Mouse (Mus musculus) heart, postnatal 25 days (tissue): Measurements from ENCODE around the gene Mpl. TPM values are rescaled to one million over a fixed set of nuclear protein-coding genes. Genes with fewer than 3 reads are reported as not detected.

ENCODE experiments used
- DNase-seq: peaks from one replicate; pipeline ENCODE4 v3.0.0; 2022; ENCODE audit warnings: low spot score
- intact Hi-C: fragments of 180-260 bp; cut with DNase I; formaldehyde crosslinking; loops from one replicate; pipeline ENCODE4 v1.15.1; 2025
- total RNA-seq, 2 experiments: library from RNA; stranded (reverse); gene quantifications; 2 replicates each; pipeline ENCODE4 v1.2.3; 2021

The Mpl gene
- total RNA-seq, 2 experiments from 2014 or later, result 0.21 to 0.42 TPM

DNA sequence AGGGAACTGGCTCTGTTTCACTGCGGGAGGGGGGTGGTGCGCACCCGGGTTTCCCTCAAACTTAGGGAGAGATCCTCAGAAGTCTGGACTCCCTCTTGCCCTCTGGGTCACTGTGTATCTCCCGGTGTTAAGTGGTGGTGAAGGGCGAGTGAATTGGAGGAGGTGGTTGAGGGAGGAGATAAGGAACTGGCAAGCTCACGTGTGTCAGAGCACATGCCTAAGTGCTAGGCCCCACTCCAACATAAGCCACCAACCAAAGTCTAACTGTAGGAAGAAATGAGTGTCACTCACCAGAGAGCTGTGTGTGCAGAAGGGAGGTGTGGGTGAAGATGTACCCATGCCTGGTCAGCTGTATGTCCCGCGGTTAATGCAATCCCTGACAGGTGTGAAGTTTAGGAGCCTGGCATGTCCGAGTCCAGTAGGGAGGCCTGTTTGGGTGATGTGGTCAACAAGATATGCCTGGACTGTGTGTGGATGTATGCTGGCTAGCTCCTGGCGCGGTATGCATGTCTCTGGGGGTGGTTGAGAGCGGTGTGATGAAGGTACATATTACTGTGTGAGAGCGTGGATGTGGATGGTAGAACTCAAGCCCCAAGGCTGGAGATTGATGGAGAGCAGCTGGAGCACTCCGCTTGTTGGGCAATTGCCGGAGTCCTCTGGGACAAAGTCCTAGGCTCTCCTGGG lies 28.6 kb downstream of the Mpl start:
- no peak for DNase-seq
- intact Hi-C loops, result loop anchor here (5.0 kb wide), 1 partner anchor 89 kb away; no protein-coding TSS in a partner anchor

DNA sequence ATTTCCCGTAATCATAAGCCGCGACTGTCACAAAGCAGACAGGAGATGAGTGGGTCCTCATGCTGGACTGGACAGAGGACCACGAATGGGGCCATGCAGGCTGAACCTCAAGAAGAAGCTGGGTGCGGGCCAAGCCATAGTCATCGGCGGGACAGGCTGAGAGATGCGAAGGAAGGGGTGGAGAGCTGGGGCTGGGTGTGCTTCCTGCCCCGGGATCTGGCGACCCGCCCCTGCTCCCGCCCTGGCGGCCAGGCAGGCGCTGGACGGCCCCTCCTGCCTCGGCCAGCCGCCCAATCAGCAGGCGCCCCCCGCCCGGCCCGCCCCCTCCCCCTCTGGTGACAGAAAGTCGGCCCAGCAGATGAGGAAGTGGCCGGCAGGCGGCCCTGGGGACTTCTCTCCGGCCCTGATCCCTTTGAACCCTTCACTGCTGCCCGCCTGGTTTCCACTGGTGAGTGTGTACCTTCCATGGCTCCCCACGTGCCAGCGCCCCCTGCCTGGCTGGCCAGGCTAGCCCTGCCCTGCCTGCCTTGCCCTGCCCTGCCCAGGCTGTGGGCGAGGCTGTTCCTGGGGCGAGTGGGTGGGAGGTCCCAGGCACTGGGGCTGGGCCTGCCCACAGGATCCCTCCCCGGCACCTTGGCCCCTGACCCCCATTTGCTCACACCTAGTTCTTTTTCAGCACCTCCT lies 29.4 kb downstream of the Mpl start, which contains the start of gene Elovl1:
TSS of gene Elovl1 (plus strand) at position 326 of the 684 bp plus-strand sequence.
- intact Hi-C loops, result loop anchor here (2.0 to 5.0 kb wide), 2 partner anchors 19 to 89 kb away; partner anchors contain the start of genes Med8 and Szt2
- peak; percentile 89 for DNase-seq

- intact Hi-C loops, result loop anchor here (2.0 to 5.0 kb wide), 2 partner anchors 19 to 90 kb away; partner anchors contain the start of genes Med8 and Szt2
Measured at GRCm38 (mm10) chr4:118427415-118427767, 29.9 kb downstream of the Mpl start.

DNA sequence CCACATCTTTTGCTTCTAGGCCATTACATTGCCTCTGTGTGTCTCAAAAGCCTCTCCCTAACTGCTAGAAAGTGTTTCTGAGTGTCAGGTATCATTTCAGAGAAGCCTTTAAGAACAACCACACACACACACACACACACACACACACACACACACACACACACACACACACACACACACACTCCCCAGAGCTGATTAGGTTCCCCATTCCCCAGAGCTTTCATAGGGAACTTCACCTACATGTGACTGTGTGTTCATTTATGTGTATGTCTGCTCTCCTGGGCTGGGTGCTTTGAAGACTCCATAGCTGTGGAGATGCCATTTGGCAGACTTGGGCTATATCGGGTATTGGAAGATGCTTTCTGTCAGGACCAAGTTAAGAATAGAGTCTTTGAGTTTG lies 31.9 kb downstream of the Mpl start:
- intact Hi-C loops, result loop anchor here (5.0 kb wide), 1 partner anchor 92 kb away; no protein-coding TSS in a partner anchor
- no peak for DNase-seq

More at GRCm38 (mm10) chr4:118427415-118427767, 29.9 kb downstream of the Mpl start:
- DNase-seq, result no peak

- intact Hi-C loops, result loop anchor here (5.0 kb wide), 1 partner anchor 93 kb away; no protein-coding TSS in a partner anchor
- DNase-seq, result no peak
Measured at GRCm38 (mm10) chr4:118424541-118425160, 32.7 kb downstream of the Mpl start.

DNA sequence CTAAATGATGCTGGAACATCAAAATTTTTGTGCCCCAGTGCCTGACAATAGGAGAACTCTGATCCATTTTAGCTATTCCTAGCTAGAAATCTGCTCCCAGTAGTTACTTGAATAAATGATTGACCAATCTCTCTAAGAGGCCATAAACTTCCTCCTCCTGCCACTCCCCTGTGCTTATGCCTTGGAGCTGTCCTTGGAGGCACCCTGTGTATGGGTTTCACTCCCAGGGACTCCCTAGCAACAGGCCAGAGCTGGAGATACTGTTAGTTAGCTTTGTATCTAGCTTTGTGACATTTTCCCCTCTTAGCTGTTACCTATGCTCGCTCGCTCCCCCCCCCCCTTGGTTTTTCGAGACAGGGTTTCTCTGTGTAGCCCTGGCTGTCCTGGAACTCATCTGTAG lies 35.9 kb downstream of the Mpl start:
- no peak for DNase-seq
- intact Hi-C loops, result no loop called here

- intact Hi-C loops, result no loop called here
- no peak for DNase-seq
Measured at GRCm38 (mm10) chr4:118417112-118417797, 40.1 kb downstream of the Mpl start.

- DNase-seq, result no peak
- intact Hi-C loops, result no loop called here
Measured at GRCm38 (mm10) chr4:118416329-118416728, 41.0 kb downstream of the Mpl start.

DNA sequence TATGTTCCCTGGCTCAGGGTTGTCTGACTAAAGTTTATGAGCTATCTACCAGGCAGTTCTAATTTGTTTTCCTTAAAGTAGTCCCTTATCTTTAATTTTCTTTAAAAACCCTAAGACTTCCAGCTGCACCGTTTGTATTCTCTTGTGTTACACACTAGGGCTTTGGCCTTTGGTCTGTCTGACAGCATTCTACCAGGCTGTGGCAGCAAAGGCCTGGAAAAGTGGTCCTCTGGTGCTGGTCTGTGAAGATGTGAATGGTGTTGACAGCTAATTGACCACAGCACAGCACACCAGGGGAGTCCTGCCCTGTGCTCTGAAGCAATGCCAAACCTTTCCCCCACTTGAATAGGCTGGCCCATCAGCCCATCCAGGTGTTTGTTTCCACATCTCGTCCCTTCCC lies 41.5 kb downstream of the Mpl start:
- intact Hi-C loops, result no loop called here
- no peak for DNase-seq

DNA sequence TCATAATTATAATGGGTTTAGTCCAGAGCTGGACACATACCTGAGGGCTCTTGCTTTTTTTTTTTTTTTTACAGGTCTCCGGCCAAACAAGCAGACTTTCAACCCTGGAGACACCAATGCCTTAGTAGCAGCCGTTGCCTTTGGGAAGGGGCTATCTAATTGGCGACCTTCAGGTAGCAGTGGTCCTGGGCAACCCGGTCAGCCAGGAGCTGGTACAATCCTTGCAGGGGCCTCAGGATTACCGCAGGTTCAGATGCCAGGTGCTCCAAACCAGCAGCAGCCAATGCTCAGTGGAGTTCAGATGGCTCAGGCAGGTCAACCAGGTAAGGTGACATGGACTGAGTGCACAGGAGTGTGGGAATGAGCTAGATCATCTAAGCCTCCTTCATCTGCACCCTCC lies 43.8 kb downstream of the Mpl start:
- no peak for DNase-seq
- intact Hi-C loops, result no loop called here

DNA sequence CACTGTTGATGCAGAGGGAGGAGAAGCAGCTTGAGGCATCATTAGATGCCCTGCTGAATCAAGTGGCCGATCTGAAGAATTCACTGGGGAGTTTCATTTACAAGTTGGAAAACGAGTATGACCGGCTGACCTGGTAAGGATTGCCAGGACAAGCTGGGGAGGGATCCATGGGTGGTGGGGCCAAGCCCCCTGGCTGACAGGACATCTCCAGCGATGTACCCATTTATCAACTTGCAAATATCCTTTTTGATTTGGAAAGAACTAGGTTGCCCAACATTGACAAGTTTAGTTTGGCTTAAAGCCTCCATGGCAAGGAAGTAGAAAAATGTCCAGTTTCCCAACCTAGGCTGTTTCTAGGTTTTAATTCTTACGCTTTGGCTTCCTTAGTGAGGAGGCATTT lies 46.4 kb downstream of the Mpl start:
- DNase-seq, result no peak
- intact Hi-C loops, result no loop called here

DNA sequence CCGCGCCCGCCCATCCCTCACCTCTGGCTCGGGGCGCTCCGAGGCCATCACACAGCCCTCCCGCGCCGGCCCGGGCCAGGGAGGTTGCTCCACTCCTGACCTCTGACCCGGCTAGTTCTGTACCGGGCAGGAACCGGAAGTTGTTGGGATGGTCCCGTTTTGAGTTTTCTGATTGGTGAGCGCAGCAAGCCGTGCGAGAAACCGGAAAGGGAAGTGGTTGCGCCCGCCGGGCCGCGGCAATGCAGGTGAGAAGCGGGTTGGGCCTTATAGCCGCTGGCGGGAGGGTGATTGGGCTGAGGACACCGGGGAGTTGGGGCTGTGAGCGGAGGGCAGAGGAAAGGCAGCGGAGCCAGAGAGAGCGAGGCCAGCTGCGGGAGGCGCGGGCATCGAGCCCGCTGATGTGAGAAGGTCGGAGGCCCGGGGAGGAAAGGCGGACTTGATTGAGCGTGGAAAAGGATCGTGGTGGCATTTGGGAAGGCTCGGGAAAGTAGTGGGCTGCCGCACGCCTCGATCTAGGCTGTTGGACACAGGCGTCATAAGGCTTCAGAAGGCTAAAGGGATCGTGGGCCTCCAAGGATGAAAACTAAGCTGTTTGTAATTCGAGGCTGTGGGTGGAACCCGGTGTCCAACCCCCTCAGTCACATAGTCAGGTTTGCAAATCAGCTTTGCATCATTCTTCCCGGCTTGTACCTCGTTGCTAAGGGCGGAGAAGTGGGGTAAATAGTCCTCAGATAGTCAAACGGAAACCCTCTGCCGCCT lies 48.0 kb downstream of the Mpl start, which contains the start of the genes Szt2 and Med8:
TSS of gene Szt2 (minus strand) at position 132 of the 759 bp plus-strand sequence.
TSS of gene Med8 (plus strand) at position 196 of the 759 bp plus-strand sequence.
- DNase-seq, result peak; percentile 86
- intact Hi-C loops, result loop anchor here (2.0 kb wide), 1 partner anchor 17 kb away; no protein-coding TSS in a partner anchor

DNA sequence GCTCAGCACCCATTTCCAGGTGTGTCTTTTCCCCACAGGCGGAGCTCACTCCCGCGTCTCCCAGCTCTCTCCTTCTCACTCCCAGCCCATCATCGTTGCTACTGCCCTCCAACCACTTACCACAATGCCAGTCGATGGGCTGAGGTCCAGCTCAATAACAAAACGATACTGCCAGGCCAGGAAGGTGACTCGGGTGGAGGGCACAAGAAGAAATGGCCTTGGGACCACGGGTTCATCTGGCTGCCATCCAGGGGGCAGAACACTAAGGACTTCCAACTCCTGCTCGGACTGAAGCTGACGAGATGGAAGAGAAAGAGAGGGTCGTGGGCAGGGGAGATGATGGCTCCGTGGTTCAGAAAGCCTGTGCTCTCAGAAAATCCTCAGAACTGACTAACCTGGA lies 54.6 kb downstream of the Mpl start:
- intact Hi-C loops, result no loop called here

GRCm38 (mm10) chr4:118401918-118402317 lies 55.4 kb downstream of the Mpl start:
- DNase-seq, result no peak
- intact Hi-C loops, result no loop called here

More for the DNA sequence above, 54.6 kb downstream of the Mpl start:
- no peak for DNase-seq

- intact Hi-C loops, result no loop called here
- DNase-seq, result no peak
Measured at GRCm38 (mm10) chr4:118401421-118401820, 55.9 kb downstream of the Mpl start.

DNA sequence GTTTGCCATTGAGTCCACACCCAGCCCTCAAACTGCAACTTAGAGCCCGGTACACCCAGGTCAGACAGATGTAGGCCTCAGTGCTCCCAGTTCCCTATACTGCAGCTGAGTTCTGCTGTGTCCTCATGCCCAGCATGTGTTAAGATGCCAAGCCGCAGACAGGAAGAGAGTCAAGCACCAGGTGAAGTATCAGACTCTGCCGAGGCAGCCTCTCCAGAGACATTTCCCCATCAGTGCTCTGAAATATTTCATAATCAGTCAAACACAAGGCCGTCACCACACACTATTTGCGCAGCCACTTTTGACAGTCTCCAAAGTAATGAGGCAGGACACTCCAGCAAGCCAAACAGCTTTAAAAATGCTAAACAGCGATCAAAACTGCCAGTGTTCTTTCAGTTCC lies 58.9 kb downstream of the Mpl start:
- intact Hi-C loops, result no loop called here
- DNase-seq, result no peak

DNA sequence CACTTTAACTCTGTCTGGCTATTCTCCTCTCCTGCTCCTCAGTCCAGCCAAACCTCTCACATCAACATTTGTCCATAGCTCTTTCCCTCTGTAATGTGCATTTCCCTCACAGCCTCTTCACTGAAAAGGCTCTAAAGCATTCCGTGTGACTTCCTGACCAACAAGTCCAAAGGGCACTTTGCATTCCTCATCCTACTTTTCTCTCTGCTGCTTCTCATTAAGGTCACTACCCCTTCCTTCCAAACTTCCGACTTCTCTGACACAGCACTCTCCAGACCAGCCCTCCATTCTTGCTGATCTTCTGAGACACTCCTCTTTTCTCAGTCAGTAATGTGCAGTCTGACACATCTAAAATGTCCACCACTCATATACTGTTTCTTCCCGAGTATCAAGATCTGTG lies 60.9 kb downstream of the Mpl start:
- intact Hi-C loops, result no loop called here
- no peak for DNase-seq

DNA sequence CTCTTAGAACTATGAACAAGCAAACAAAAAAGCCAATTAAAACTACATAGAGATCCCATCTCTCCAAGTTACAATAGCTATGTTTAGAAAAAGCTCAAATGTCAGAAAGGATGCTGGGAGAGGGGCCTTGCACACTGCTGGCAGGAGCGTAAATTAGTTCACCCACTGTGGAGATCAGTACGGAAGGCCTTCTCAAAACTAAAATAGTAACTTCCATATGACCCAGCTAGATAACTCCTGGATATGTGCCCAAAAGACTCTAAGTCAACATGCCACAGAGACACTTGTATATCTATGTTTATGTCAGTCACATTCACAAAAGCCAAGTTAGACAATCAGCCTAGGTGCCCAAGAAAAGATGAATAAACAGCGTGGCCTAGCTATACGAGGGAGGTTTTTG lies 62.0 kb downstream of the Mpl start:
- DNase-seq, result no peak
- intact Hi-C loops, result no loop called here

GRCm38 (mm10) chr4:118394505-118394904 lies 62.8 kb downstream of the Mpl start:
- no peak for DNase-seq
- intact Hi-C loops, result no loop called here
